Mouse (Mus musculus) naive thymus-derived CD4-positive, alpha-beta T cell, adult 2 months (primary cell): ENCODE data around the gene Gm20708.
A peak's percentile ranks its signal among the peaks of the same experiment; 100 is the strongest.
"Not testable (repeated sequence)": the region's sequence is repeated elsewhere in the genome, so short reads cannot be mapped to it uniquely, and the experiment has no call there.

Experiments
- DNase-seq: peaks from one replicate; pipeline ENCODE4 v3.0.0-alpha.2; 2011; ENCODE audit warnings: low read depth

The Gm20708 gene

GRCm38 (mm10) chr11:117832086-117832969 is 22.9 kb downstream of the Gm20708 start:
- peak; percentile 97 for DNase-seq

- DNase-seq = not testable (repeated sequence)
Measured at GRCm38 (mm10) chr11:117833509-117833908, 24.0 kb downstream of the Gm20708 start.

GRCm38 (mm10) chr11:117834086-117834485 is 24.6 kb downstream of the Gm20708 start:
- DNase-seq = no peak

GRCm38 (mm10) chr11:117836306-117836705 is 26.8 kb downstream of the Gm20708 start:
- no peak for DNase-seq

- DNase-seq = no peak
Measured at GRCm38 (mm10) chr11:117838572-117838971, 29.1 kb downstream of the Gm20708 start.

GRCm38 (mm10) chr11:117839021-117839420 is 29.6 kb downstream of the Gm20708 start:
- DNase-seq = no peak

- DNase-seq = no peak
Measured at GRCm38 (mm10) chr11:117840910-117841309, 31.4 kb downstream of the Gm20708 start.

GRCm38 (mm10) chr11:117843434-117843833 is 34.0 kb downstream of the Gm20708 start:
- no peak for DNase-seq

GRCm38 (mm10) chr11:117844997-117845396 is 35.5 kb downstream of the Gm20708 start:
- DNase-seq = no peak

- no peak for DNase-seq
Measured at GRCm38 (mm10) chr11:117845651-117846050, 36.2 kb downstream of the Gm20708 start.

GRCm38 (mm10) chr11:117846640-117847039 is 37.2 kb downstream of the Gm20708 start:
- DNase-seq = no peak

- no peak for DNase-seq
Measured at GRCm38 (mm10) chr11:117847593-117848215, 38.2 kb downstream of the Gm20708 start.

GRCm38 (mm10) chr11:117848271-117848984 is 39.0 kb downstream of the Gm20708 start:
- DNase-seq = peak; percentile 80

- DNase-seq = peak; percentile 98
Measured at GRCm38 (mm10) chr11:117848985-117849671, 39.7 kb downstream of the Gm20708 start, which contains the start of gene Birc5. TSS of gene Birc5 (plus strand) at chr11:117849251.

- DNase-seq = no peak
Measured at GRCm38 (mm10) chr11:117852875-117853274, 43.4 kb downstream of the Gm20708 start.

- no peak for DNase-seq
Measured at GRCm38 (mm10) chr11:117854241-117854640, 44.8 kb downstream of the Gm20708 start.

GRCm38 (mm10) chr11:117855360-117855759 is 45.9 kb downstream of the Gm20708 start:
- no peak for DNase-seq

- DNase-seq = no peak
Measured at GRCm38 (mm10) chr11:117855975-117856374, 46.5 kb downstream of the Gm20708 start.

- no peak for DNase-seq
Measured at GRCm38 (mm10) chr11:117857462-117857861, 48.0 kb downstream of the Gm20708 start.

- DNase-seq = no peak
Measured at GRCm38 (mm10) chr11:117858392-117858791, 48.9 kb downstream of the Gm20708 start.

GRCm38 (mm10) chr11:117860601-117861000 is 51.1 kb downstream of the Gm20708 start, which contains the start of gene Tmem235:
TSS of gene Tmem235 (plus strand) at chr11:117860752.
- DNase-seq = peak; percentile 54
